Mouse (Mus musculus): ENCODE measurements around the gene Nrsn2. TPM values are rescaled to one million over a fixed set of nuclear protein-coding genes. Genes with fewer than 3 reads are reported as not detected.

The Nrsn2 gene
- total and polyA plus RNA-seq, 2 experiments: not detected

DNA sequence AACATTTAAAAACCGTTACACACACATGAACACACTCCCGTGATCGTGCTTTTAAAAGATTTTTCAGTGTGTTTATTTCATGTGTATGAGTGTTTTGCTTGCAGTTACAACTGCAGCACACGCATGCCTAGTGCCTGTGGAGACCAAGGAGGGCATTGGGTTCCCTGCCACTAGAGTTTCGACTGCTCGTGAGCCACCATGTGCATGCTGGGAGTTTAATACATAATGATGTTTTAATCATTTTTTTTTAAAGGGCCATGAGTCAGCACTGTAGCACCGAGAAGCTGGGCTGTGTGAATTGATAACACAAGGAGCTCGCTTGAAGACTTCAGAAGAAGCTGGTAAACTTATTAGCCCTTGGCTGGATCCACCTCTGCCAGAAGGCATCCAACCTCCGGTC is 2.9 kb downstream of the Nrsn2 start:
- H3K27me3 ChIP-seq (ENCODE audit: control insufficient read depth, insufficient read depth, low read length): no peaks in the 10 kb centered on the region
- H3K9ac ChIP-seq (ENCODE audit: low read depth, low read length): no peak overlapping the region
- no peaks in the 10 kb centered on the region for H3K79me2 ChIP-seq (ENCODE audit: control insufficient read depth, insufficient read depth, low read length)
- no peak overlapping the region for H3K4me3 ChIP-seq (ENCODE audit: insufficient read depth, low read depth, low read length)
- no peak overlapping the region for H3K27ac ChIP-seq (replicated peaks; ENCODE audit: insufficient read depth, low read depth, low read length)
- no peak for DNase-seq (ENCODE audit: extremely low read depth, low read depth, low spot score)
- WGBS: 84% methylated on average over 9 of the region's 9 CpGs
- no peaks in the 10 kb centered on the region for H3K36me3 ChIP-seq (ENCODE audit: control insufficient read depth, insufficient read depth, low read length)
- TF ChIP-seq CTCF (IDR thresholded peaks at IDR 0.05; ENCODE audit: low read depth, low read length) (no peak), POLR2A (IDR thresholded peaks at IDR 0.05; ENCODE audit: extremely low read depth, insufficient read depth, low read length) (no peak)
- 0 out of 2 replicates have a peak, but pooled peaks cover 1% of the 10 kb centered on the region for H3K4me1 ChIP-seq (ENCODE audit: control insufficient read depth, insufficient read depth, low read length)

GRCm38 (mm10) chr2:152372661-152373060 is 3.8 kb downstream of the Nrsn2 start:
- Histone ChIP-seq H3K4me3 (ENCODE audit: insufficient read depth, low read depth, low read length) (no peak overlapping the region), H3K4me1 (ENCODE audit: control insufficient read depth, insufficient read depth, low read length) (0 out of 2 replicates have a peak, but pooled peaks cover 1% of the 10 kb centered on the region), H3K27ac (replicated peaks; ENCODE audit: insufficient read depth, low read depth, low read length) (no peak overlapping the region), H3K79me2 (ENCODE audit: control insufficient read depth, insufficient read depth, low read length) (no peaks in the 10 kb centered on the region), H3K36me3 (ENCODE audit: control insufficient read depth, insufficient read depth, low read length) (no peaks in the 10 kb centered on the region), H3K9ac (ENCODE audit: low read depth, low read length) (no peak overlapping the region), H3K27me3 (ENCODE audit: control insufficient read depth, insufficient read depth, low read length) (no peaks in the 10 kb centered on the region)
- 59% methylated on average over 4 of the region's 4 CpGs for WGBS
- DNase-seq (ENCODE audit: extremely low read depth, low read depth, low spot score): no peak
- no peak for TF ChIP-seq CTCF (IDR thresholded peaks at IDR 0.05; ENCODE audit: low read depth, low read length)
- TF ChIP-seq POLR2A (IDR thresholded peaks at IDR 0.05; ENCODE audit: extremely low read depth, insufficient read depth, low read length): no peak

- TF ChIP-seq POLR2A (IDR thresholded peaks at IDR 0.05; ENCODE audit: extremely low read depth, insufficient read depth, low read length): no peak
- TF ChIP-seq CTCF (IDR thresholded peaks at IDR 0.05; ENCODE audit: low read depth, low read length): no peak
- DNase-seq (ENCODE audit: extremely low read depth, low read depth, low spot score): no peak
- Histone ChIP-seq H3K36me3 (ENCODE audit: control insufficient read depth, insufficient read depth, low read length) (no peaks in the 10 kb centered on the region), H3K79me2 (ENCODE audit: control insufficient read depth, insufficient read depth, low read length) (no peaks in the 10 kb centered on the region), H3K27me3 (ENCODE audit: control insufficient read depth, insufficient read depth, low read length) (no peaks in the 10 kb centered on the region), H3K4me3 (ENCODE audit: insufficient read depth, low read depth, low read length) (no peak overlapping the region), H3K27ac (replicated peaks; ENCODE audit: insufficient read depth, low read depth, low read length) (no peak overlapping the region), H3K4me1 (ENCODE audit: control insufficient read depth, insufficient read depth, low read length) (0 out of 2 replicates have a peak, but pooled peaks cover 1% of the 10 kb centered on the region), H3K9ac (ENCODE audit: low read depth, low read length) (no peak overlapping the region)
- 81% methylated on average over 7 of the region's 7 CpGs for WGBS
Measured at GRCm38 (mm10) chr2:152372104-152372503, 4.3 kb downstream of the Nrsn2 start.

DNA sequence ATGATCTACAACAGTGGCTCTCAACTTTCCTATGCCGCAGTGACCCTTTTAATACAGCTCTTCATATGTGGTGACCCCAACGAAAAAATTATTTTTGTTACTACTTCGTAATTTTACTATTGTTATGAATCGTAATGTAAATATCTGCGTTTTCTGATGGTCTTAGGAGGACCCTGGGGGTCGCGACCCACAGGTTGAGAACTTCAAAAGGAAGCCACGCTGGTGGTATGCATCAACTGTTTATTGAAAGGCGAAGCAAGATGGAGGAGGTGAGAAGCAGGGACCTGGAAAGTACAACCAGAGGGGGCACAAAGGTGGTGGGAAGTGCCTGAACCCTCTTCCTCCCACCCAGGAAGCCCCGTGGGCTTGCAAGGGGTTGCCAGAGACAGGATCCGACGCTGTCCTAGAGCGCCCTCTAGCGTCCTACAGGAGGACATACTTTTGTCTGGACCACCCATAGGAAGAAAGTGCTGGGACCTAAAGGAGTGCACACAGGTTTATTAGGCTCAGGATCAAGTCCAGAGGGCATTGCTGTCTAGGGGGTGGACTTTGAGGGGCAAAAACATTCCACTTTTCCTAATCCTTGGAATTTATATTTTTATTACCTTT is 7.8 kb downstream of the Nrsn2 start:
- Histone ChIP-seq H3K9ac (ENCODE audit: low read depth, low read length) (no peak overlapping the region), H3K4me1 (ENCODE audit: control insufficient read depth, insufficient read depth, low read length) (peaks cover 6% of the 10 kb centered on the region; the same call in 1 of the 2 replicates), H3K36me3 (ENCODE audit: control insufficient read depth, insufficient read depth, low read length) (no peaks in the 10 kb centered on the region), H3K27ac (replicated peaks; ENCODE audit: insufficient read depth, low read depth, low read length) (no peak overlapping the region), H3K79me2 (ENCODE audit: control insufficient read depth, insufficient read depth, low read length) (no peaks in the 10 kb centered on the region), H3K27me3 (ENCODE audit: control insufficient read depth, insufficient read depth, low read length) (no peaks in the 10 kb centered on the region), H3K4me3 (ENCODE audit: insufficient read depth, low read depth, low read length) (no peak overlapping the region)
- DNase-seq (ENCODE audit: extremely low read depth, low read depth, low spot score): peak; percentile 31
- TF ChIP-seq POLR2A (IDR thresholded peaks at IDR 0.05; ENCODE audit: extremely low read depth, insufficient read depth, low read length): no peak
- TF ChIP-seq CTCF (IDR thresholded peaks at IDR 0.05; ENCODE audit: low read depth, low read length): peak; percentile 92
- 29% methylated on average over 14 of the region's 14 CpGs for WGBS

- no peak for TF ChIP-seq CTCF (IDR thresholded peaks at IDR 0.05; ENCODE audit: low read depth, low read length)
- TF ChIP-seq POLR2A (IDR thresholded peaks at IDR 0.05; ENCODE audit: extremely low read depth, insufficient read depth, low read length): no peak
- Histone ChIP-seq H3K27ac (replicated peaks; ENCODE audit: insufficient read depth, low read depth, low read length) (no peak overlapping the region), H3K9ac (ENCODE audit: low read depth, low read length) (no peak overlapping the region), H3K79me2 (ENCODE audit: control insufficient read depth, insufficient read depth, low read length) (no peaks in the 10 kb centered on the region), H3K36me3 (ENCODE audit: control insufficient read depth, insufficient read depth, low read length) (no peaks in the 10 kb centered on the region), H3K4me1 (ENCODE audit: control insufficient read depth, insufficient read depth, low read length) (peaks cover 8% of the 10 kb centered on the region), H3K27me3 (ENCODE audit: control insufficient read depth, insufficient read depth, low read length) (no peaks in the 10 kb centered on the region), H3K4me3 (ENCODE audit: insufficient read depth, low read depth, low read length) (no peak overlapping the region)
- no peak for DNase-seq (ENCODE audit: extremely low read depth, low read depth, low spot score)
- WGBS: 82% methylated on average over 5 of the region's 5 CpGs
Measured at GRCm38 (mm10) chr2:152367917-152368316, 8.5 kb downstream of the Nrsn2 start.

Data from liver, adult 2 months (tissue).